Mouse (Mus musculus) layer of hippocampus, adult 9-11 months (tissue): ENCODE data around the gene Prkcsh.

Source experiments
- DNase-seq: peaks from one replicate; pipeline ENCODE4 v3.0.0; 2022

Prkcsh gene

GRCm38 (mm10) chr9:22049721-22050270 is 47.2 kb downstream of the Prkcsh start:
- no peak for DNase-seq

GRCm38 (mm10) chr9:22050351-22050889 is 47.8 kb downstream of the Prkcsh start:
- DNase-seq, result peak; percentile 80

- no peak for DNase-seq
Observed at GRCm38 (mm10) chr9:22051161-22051957, 48.8 kb downstream of the Prkcsh start.

- peak; percentile 85 for DNase-seq
Observed at GRCm38 (mm10) chr9:22051958-22052254, 49.3 kb downstream of the Prkcsh start, which contains the start of gene Elavl3. Gene Elavl3, minus strand, starts transcription at chr9:22052023.

- no peak for DNase-seq
Observed at GRCm38 (mm10) chr9:22053657-22054056, 51.1 kb downstream of the Prkcsh start.

- DNase-seq, result peak; percentile 89
Observed at GRCm38 (mm10) chr9:22054411-22055076, 51.9 kb downstream of the Prkcsh start.

- DNase-seq, result no peak
Observed at GRCm38 (mm10) chr9:22055713-22056112, 53.1 kb downstream of the Prkcsh start.

- DNase-seq, result no peak
Observed at GRCm38 (mm10) chr9:22056303-22056910, 53.8 kb downstream of the Prkcsh start.

- no peak for DNase-seq
Observed at GRCm38 (mm10) chr9:22057031-22057517, 54.5 kb downstream of the Prkcsh start.

- DNase-seq, result no peak
Observed at GRCm38 (mm10) chr9:22058011-22058424, 55.4 kb downstream of the Prkcsh start.

GRCm38 (mm10) chr9:22061339-22061738 is 58.7 kb downstream of the Prkcsh start:
- no peak for DNase-seq
